Mouse (Mus musculus): ENCODE measurements at regions not wholly inside any gene's neighbourhood (a gene's known extent, or its start where the extent isn't known, plus 50 kb on each side); places are given as distances from the start of the nearest gene placed in this dataset.

DNA sequence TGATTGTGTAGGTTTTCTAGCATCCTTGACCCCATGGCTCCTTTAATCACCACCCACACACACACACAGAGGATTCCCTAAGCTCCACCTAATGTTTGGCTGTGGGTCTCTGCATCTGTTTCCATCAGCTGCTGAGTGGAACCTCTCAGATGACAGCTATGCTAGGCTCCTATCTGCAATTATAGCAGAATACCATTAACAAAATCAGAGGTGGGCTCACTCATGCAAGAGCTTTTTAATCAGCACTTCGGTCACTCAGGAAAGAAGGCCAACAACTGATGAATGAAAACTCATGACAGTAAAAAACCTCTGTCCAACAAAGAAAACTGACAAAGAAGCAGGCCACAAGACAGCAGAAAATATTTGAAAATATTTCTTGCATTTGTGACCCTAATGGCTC, 147.1 kb upstream of the Irak1bp1 start:
- TF ChIP-seq POLR2A (IDR thresholded peaks at IDR 0.05; ENCODE audit: insufficient read depth, low read depth, low read length) = no peak
- no peak for TF ChIP-seq CTCF (IDR thresholded peaks at IDR 0.05)
